Mouse (Mus musculus): Measurements from ENCODE around the gene Hcn4. TPM values are rescaled to one million over a fixed set of nuclear protein-coding genes. Genes with fewer than 3 reads are reported as not detected.

The Hcn4 gene
- polyA plus RNA-seq, 1 experiment: not detected

DNA sequence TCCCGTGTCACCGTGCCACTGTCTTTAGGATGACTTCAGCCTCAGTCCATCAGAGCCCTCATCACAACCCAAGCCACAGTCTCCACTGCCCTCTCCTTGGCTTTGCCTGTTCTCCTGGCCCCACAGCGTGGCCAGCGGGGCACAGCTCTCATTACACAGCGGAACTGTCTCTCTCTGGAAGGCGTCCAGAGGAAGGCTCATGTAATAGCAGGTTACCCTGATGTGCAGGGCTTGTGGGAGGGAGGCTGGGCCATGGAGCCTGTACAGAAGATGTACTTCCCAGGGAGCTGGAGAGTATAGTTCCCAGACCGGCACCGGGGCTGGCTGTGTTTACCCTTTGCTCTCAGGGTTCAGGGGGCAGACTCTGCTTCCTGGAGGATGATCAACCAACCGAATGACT lies 6.8 kb upstream of the Hcn4 start:
- Histone ChIP-seq H3K79me3 (ENCODE audit: low read depth) (no peaks in the 10 kb centered on the region), H3K36me3 (ENCODE audit: control insufficient read depth, insufficient read depth) (no peaks in the 10 kb centered on the region), H3K27me3 (ENCODE audit: control insufficient read depth, insufficient read depth, insufficient read length) (peaks cover 80% of the 10 kb centered on the region), H3K79me2 (ENCODE audit: control insufficient read depth, insufficient read depth) (no peaks in the 10 kb centered on the region), H3K4me3 (ENCODE audit: insufficient read depth, poor library complexity, severe bottlenecking) (no peak overlapping the region), H3ac (ENCODE audit: control insufficient read depth, insufficient read length, low read depth) (no peak overlapping the region)
- no peak for TF ChIP-seq MYOD1 (IDR thresholded peaks at IDR 0.05; ENCODE audit: control insufficient read depth, insufficient read length, low read depth)
- no peak for TF ChIP-seq MAX (IDR thresholded peaks at IDR 0.05)
- TF ChIP-seq CEBPB (IDR thresholded peaks at IDR 0.05; ENCODE audit: low read depth): no peak
- TF ChIP-seq MYOG (IDR thresholded peaks at IDR 0.05; ENCODE audit: control insufficient read depth, extremely low read depth, insufficient read length): no peak
- TF ChIP-seq USF1 (IDR thresholded peaks at IDR 0.05; ENCODE audit: low read depth): no peak
- TF ChIP-seq CTCF (IDR thresholded peaks at IDR 0.05; ENCODE audit: control insufficient read depth, insufficient read depth, insufficient read length): no peak
- TF ChIP-seq FOSL1 (IDR thresholded peaks at IDR 0.05; ENCODE audit: insufficient read depth, low read length, poor library complexity, severe bottlenecking): no peak

DNA sequence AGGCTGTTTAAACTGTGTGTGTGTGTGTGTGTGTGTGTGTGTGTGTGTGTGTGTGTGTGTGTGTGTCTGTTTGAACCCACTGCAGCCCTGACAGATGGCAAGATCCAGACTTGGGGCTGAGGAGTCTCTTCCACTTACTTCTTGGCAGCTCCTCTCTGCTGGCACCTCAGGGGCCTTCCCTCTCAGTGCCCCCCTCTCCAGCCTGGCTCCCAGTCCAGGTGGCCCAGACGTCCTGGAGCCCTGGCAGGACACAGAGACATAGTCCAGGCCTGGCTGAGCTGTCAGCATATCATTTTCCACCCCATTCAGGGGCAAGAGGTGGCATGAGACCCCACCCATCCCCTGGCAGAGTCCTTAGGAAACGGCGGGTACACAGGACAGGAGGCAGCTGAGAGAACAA lies 5.5 kb upstream of the Hcn4 start:
- Histone ChIP-seq H3K79me2 (ENCODE audit: control insufficient read depth, insufficient read depth) (no peaks in the 10 kb centered on the region), H3K4me3 (ENCODE audit: insufficient read depth, poor library complexity, severe bottlenecking) (no peak overlapping the region), H3K27me3 (ENCODE audit: control insufficient read depth, insufficient read depth, insufficient read length) (peaks cover 88% of the 10 kb centered on the region), H3ac (ENCODE audit: control insufficient read depth, insufficient read length, low read depth) (no peak overlapping the region), H3K79me3 (ENCODE audit: low read depth) (no peaks in the 10 kb centered on the region), H3K36me3 (ENCODE audit: control insufficient read depth, insufficient read depth) (no peaks in the 10 kb centered on the region)
- TF ChIP-seq MYOD1 (IDR thresholded peaks at IDR 0.05; ENCODE audit: control insufficient read depth, insufficient read length, low read depth): no peak
- TF ChIP-seq USF1 (IDR thresholded peaks at IDR 0.05; ENCODE audit: low read depth): no peak
- no peak for TF ChIP-seq MYOG (IDR thresholded peaks at IDR 0.05; ENCODE audit: control insufficient read depth, extremely low read depth, insufficient read length)
- no peak for TF ChIP-seq FOSL1 (IDR thresholded peaks at IDR 0.05; ENCODE audit: insufficient read depth, low read length, poor library complexity, severe bottlenecking)
- no peak for TF ChIP-seq MAX (IDR thresholded peaks at IDR 0.05)
- no peak for TF ChIP-seq CTCF (IDR thresholded peaks at IDR 0.05; ENCODE audit: control insufficient read depth, insufficient read depth, insufficient read length)
- TF ChIP-seq CEBPB (IDR thresholded peaks at IDR 0.05; ENCODE audit: low read depth): no peak

GRCm38 (mm10) chr9:58822431-58823091 lies 651 bp upstream of the Hcn4 start:
- TF ChIP-seq MYOG (IDR thresholded peaks at IDR 0.05; ENCODE audit: control insufficient read depth, extremely low read depth, insufficient read length) (no peak), MAX (IDR thresholded peaks at IDR 0.05) (no peak), USF1 (IDR thresholded peaks at IDR 0.05; ENCODE audit: low read depth) (no peak), MYOD1 (IDR thresholded peaks at IDR 0.05; ENCODE audit: control insufficient read depth, insufficient read length, low read depth) (no peak), CTCF (IDR thresholded peaks at IDR 0.05; ENCODE audit: control insufficient read depth, insufficient read depth, insufficient read length) (no peak), CEBPB (IDR thresholded peaks at IDR 0.05; ENCODE audit: low read depth) (no peak), FOSL1 (IDR thresholded peaks at IDR 0.05; ENCODE audit: insufficient read depth, low read length, poor library complexity, severe bottlenecking) (no peak)
- H3K79me3 ChIP-seq (ENCODE audit: low read depth): no peaks in the 10 kb centered on the region
- no peaks in the 10 kb centered on the region for H3K36me3 ChIP-seq (ENCODE audit: control insufficient read depth, insufficient read depth)
- H3ac ChIP-seq (ENCODE audit: control insufficient read depth, insufficient read length, low read depth): no peak overlapping the region
- no peaks in the 10 kb centered on the region for H3K79me2 ChIP-seq (ENCODE audit: control insufficient read depth, insufficient read depth)
- H3K4me3 ChIP-seq (ENCODE audit: insufficient read depth, poor library complexity, severe bottlenecking): no peak overlapping the region
- H3K27me3 ChIP-seq (ENCODE audit: control insufficient read depth, insufficient read depth, insufficient read length): peaks cover 94% of the 10 kb centered on the region

DNA sequence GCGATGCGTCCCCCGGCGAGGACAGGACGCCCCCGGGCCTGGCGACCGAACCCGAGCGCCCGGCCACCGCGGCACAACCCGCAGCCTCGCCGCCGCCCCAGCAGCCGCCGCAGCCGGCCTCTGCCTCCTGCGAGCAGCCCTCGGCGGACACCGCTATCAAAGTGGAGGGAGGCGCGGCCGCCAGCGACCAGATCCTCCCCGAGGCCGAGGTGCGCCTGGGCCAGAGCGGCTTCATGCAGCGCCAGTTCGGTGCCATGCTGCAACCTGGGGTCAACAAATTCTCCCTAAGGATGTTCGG lies 655 bp downstream of the Hcn4 start:
- no peak overlapping the region for H3ac ChIP-seq (ENCODE audit: control insufficient read depth, insufficient read length, low read depth)
- TF ChIP-seq CTCF (IDR thresholded peaks at IDR 0.05; ENCODE audit: control insufficient read depth, insufficient read depth, insufficient read length) (no peak), MYOD1 (IDR thresholded peaks at IDR 0.05; ENCODE audit: control insufficient read depth, insufficient read length, low read depth) (no peak), MYOG (IDR thresholded peaks at IDR 0.05; ENCODE audit: control insufficient read depth, extremely low read depth, insufficient read length) (no peak), CEBPB (IDR thresholded peaks at IDR 0.05; ENCODE audit: low read depth) (no peak), MAX (IDR thresholded peaks at IDR 0.05) (no peak), USF1 (IDR thresholded peaks at IDR 0.05; ENCODE audit: low read depth) (no peak), FOSL1 (IDR thresholded peaks at IDR 0.05; ENCODE audit: insufficient read depth, low read length, poor library complexity, severe bottlenecking) (no peak)
- H3K27me3 ChIP-seq (ENCODE audit: control insufficient read depth, insufficient read depth, insufficient read length): peaks cover 93% of the 10 kb centered on the region
- no peaks in the 10 kb centered on the region for H3K36me3 ChIP-seq (ENCODE audit: control insufficient read depth, insufficient read depth)
- H3K79me3 ChIP-seq (ENCODE audit: low read depth): no peaks in the 10 kb centered on the region
- no peaks in the 10 kb centered on the region for H3K79me2 ChIP-seq (ENCODE audit: control insufficient read depth, insufficient read depth)
- no peak overlapping the region for H3K4me3 ChIP-seq (ENCODE audit: insufficient read depth, poor library complexity, severe bottlenecking)

DNA sequence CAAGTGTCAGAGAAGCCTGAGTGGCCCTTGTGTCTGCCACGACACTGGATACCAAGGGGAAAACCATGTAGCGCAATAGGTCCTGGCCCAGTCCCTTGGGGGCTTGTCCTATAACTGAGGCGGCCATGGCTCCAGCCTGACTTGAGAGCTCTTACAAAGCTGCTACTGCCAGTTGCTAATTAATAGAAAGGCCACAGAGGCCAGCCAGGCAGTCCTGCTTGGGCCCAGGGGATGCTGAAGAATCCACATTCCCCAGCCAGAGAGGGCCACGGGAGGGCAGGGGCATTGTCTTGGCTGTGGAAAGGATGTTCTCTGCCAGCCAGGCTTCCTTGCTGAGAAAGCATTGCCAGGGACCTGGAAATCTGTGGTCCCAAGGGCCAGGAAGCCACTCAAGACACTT lies 6.4 kb downstream of the Hcn4 start:
- no peaks in the 10 kb centered on the region for H3K79me3 ChIP-seq (ENCODE audit: low read depth)
- H3K4me3 ChIP-seq (ENCODE audit: insufficient read depth, poor library complexity, severe bottlenecking): no peak overlapping the region
- TF ChIP-seq USF1 (IDR thresholded peaks at IDR 0.05; ENCODE audit: low read depth) (no peak), MAX (IDR thresholded peaks at IDR 0.05) (no peak), FOSL1 (IDR thresholded peaks at IDR 0.05; ENCODE audit: insufficient read depth, low read length, poor library complexity, severe bottlenecking) (no peak), CEBPB (IDR thresholded peaks at IDR 0.05; ENCODE audit: low read depth) (no peak), MYOD1 (IDR thresholded peaks at IDR 0.05; ENCODE audit: control insufficient read depth, insufficient read length, low read depth) (no peak), CTCF (IDR thresholded peaks at IDR 0.05; ENCODE audit: control insufficient read depth, insufficient read depth, insufficient read length) (no peak), MYOG (IDR thresholded peaks at IDR 0.05; ENCODE audit: control insufficient read depth, extremely low read depth, insufficient read length) (no peak)
- peaks cover 65% of the 10 kb centered on the region for H3K27me3 ChIP-seq (ENCODE audit: control insufficient read depth, insufficient read depth, insufficient read length)
- no peaks in the 10 kb centered on the region for H3K36me3 ChIP-seq (ENCODE audit: control insufficient read depth, insufficient read depth)
- H3ac ChIP-seq (ENCODE audit: control insufficient read depth, insufficient read length, low read depth): no peak overlapping the region
- H3K79me2 ChIP-seq (ENCODE audit: control insufficient read depth, insufficient read depth): no peaks in the 10 kb centered on the region
